Mouse (Mus musculus) lung, embryonic 15.5 days (tissue): ENCODE measurements around the gene Reln. TPM values are rescaled to one million over a fixed set of nuclear protein-coding genes. Genes with fewer than 3 reads are reported as not detected.

ENCODE experiments used
- ATAC-seq: fragments of 200-750 bp; cut with Nextera tagmentation; 2 replicates; pipeline ENCODE4 v1.8.0; 2017; ENCODE audit warnings: moderate number of reproducible peaks, borderline replicate concordance; ENCODE audit not compliant: low FRiP score, low TSS enrichment; ENCODE audit errors: extremely low read depth
- H3K27ac ChIP-seq: fragments of 300-500 bp; sonication (generic); 2 replicates; pipeline ENCODE4 v1.5.1; 2015; ENCODE audit warnings: moderate library complexity, mild to moderate bottlenecking, inconsistent platforms
- H3K27me3 ChIP-seq: fragments of 300-500 bp; sonication (generic); 2 replicates; pipeline ENCODE4 v1.6.1; 2015; ENCODE audit warnings: inconsistent platforms
- H3K36me3 ChIP-seq: fragments of 300-500 bp; sonication (generic); 2 replicates; pipeline ENCODE4 v1.6.1; 2015; ENCODE audit warnings: inconsistent platforms
- H3K4me1 ChIP-seq: fragments of 300-500 bp; sonication (generic); 2 replicates; pipeline ENCODE4 v1.6.1; 2015; ENCODE audit warnings: inconsistent platforms
- H3K4me2 ChIP-seq: fragments of 300-500 bp; sonication (generic); 2 replicates; pipeline ENCODE4 v1.6.1; 2015; ENCODE audit warnings: inconsistent platforms, mild to moderate bottlenecking, moderate library complexity
- H3K4me3 ChIP-seq: fragments of 300-500 bp; sonication (generic); 2 replicates; pipeline ENCODE4 v1.5.1; 2015; ENCODE audit warnings: mild to moderate bottlenecking, inconsistent platforms
- H3K9ac ChIP-seq: fragments of 300-500 bp; sonication (generic); 2 replicates; pipeline ENCODE4 v1.6.1; 2015; ENCODE audit warnings: inconsistent platforms
- H3K9me3 ChIP-seq: fragments of 300-500 bp; sonication (generic); 2 replicates; pipeline ENCODE4 v1.6.1; 2016; ENCODE audit warnings: inconsistent platforms
- WGBS: fragments of 180-500 bp; shearing (Covaris S2); methylation state at CpG from one replicate; pipeline ENCODE4 v1.1.7; 2015; 5-methylcytosine and 5-hydroxymethylcytosine counted together
- polyA plus RNA-seq: library from polyadenylated mRNA; unstranded; fragments of >200 nt; fragmentation: Nextera tagmentation; extraction: Ambion mirVana; gene quantifications from 2 replicates; pipeline ENCODE4 v1.2.1, GENCODE M21; 2015

Gene Reln
- polyA plus RNA-seq, 1 experiment from 2014 or later: 2.4 TPM

DNA sequence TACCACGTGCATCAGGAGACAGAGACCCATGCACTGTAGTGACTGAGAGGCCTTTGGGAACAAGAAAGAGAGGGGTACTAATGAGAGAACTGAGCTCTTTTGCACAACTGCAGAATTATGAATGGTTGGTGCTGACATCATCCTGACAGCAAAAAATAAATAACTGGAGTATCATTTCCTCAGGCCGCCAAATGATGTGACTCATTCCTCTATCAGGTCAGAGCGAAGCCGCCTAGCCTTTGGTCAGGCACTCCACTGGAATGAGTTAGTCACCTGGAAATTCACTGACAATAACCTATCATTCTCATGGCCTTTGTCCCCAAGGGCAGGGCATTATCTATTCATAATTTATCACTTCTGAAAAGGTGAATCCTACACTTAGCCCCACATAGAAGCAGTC lies 202.7 kb downstream of the Reln start:
- Histone ChIP-seq H3K27ac (no peak overlapping the region), H3K4me1 (no peaks in the 10 kb centered on the region), H3K9me3 (no peaks in the 10 kb centered on the region), H3K36me3 (no peaks in the 10 kb centered on the region), H3K9ac (no peak overlapping the region), H3K27me3 (no peaks in the 10 kb centered on the region), H3K4me3 (no peak overlapping the region), H3K4me2 (no peak overlapping the region)
- 38% methylated on average over 4 of the region's 4 CpGs for WGBS
- no peak for ATAC-seq

- H3K4me2 ChIP-seq: no peak overlapping the region
- no peak overlapping the region for H3K27ac ChIP-seq
- H3K9ac ChIP-seq: no peak overlapping the region
- H3K27me3 ChIP-seq: no peaks in the 10 kb centered on the region
- no peaks in the 10 kb centered on the region for H3K36me3 ChIP-seq
- no peak for ATAC-seq
- H3K4me3 ChIP-seq: no peak overlapping the region
- H3K9me3 ChIP-seq: no peaks in the 10 kb centered on the region
- no peaks in the 10 kb centered on the region for H3K4me1 ChIP-seq
- WGBS: 44% methylated on average over 2 of the region's 2 CpGs
These were observed 205.5 kb downstream of the Reln start for GRCm38 (mm10) chr5:22139015-22139414.

DNA sequence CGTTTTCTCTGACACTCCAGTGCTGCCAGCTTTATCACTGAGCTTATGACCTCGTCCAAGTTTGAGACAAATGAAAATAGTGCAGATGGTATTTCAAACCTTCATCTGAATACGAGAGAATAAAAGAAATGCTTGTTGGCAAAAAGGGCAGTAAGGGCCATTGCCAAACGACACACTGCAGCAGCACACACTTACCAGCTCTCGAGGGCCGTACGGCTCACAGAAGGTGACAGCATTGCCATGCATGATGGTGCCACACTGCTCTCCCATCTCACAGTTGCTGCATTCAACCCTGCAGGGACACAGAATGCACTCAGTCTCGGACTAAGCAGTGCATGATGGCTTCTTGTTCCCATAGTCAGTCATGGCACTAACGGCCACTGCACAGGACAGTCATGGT lies 210.1 kb downstream of the Reln start:
- Histone ChIP-seq H3K9ac (no peak overlapping the region), H3K27ac (no peak overlapping the region), H3K9me3 (no peaks in the 10 kb centered on the region), H3K4me1 (no peaks in the 10 kb centered on the region), H3K36me3 (no peaks in the 10 kb centered on the region), H3K4me2 (no peak overlapping the region), H3K27me3 (no peaks in the 10 kb centered on the region), H3K4me3 (no peak overlapping the region)
- ATAC-seq: no peak
- WGBS: 52% methylated on average over 9 of the region's 9 CpGs

DNA sequence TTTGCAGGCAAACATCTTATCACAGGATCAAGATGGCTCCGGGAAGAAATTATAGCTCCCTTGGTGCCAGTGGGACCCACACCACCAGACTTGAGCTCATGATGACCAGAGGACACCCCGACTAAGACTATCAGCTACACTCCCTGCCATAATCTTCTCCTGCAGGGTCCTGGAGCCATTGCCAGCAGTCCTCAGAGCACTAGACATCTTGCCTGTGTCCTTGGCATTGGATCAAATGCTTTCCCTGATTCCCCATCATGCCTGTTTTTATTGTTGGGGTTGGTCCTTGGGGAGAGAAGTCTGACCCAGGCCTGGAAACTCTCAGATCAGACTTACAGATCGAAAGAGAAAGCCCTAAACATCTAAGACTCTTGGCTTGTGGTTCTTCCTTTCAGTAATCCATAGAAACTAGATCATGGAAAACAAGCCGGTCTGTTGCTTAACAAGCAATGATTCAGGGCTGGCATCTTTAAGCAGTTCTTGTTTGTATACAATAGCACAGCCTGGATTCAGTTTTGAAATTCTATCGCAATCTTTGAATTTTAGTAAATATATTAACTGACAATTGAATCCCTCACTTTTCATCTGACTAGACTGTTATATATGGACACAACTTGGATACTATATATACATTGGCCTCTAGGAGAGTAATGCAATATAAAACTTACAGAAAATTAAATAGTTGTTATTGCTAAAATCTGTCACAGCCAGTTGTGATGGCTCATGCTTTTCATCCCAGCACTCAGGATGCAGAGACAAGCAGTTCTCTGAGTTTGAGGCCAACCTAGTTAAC lies 212.6 kb downstream of the Reln start:
- H3K9me3 ChIP-seq: no peaks in the 10 kb centered on the region
- H3K27ac ChIP-seq: 0 out of 2 replicates have a peak overlapping the region, but pooled peaks have one; percentile 19
- H3K4me3 ChIP-seq: no peak overlapping the region
- no peaks in the 10 kb centered on the region for H3K36me3 ChIP-seq
- H3K4me2 ChIP-seq: no peak overlapping the region
- H3K27me3 ChIP-seq: no peaks in the 10 kb centered on the region
- H3K9ac ChIP-seq: no peak overlapping the region
- peak; percentile 52; the same call in 1 of the 2 replicates for ATAC-seq
- WGBS: 61% methylated on average over 5 of the region's 5 CpGs
- H3K4me1 ChIP-seq: no peaks in the 10 kb centered on the region

GRCm38 (mm10) chr5:22127583-22127982 lies 216.9 kb downstream of the Reln start:
- no peak for ATAC-seq
- no peak overlapping the region for H3K4me3 ChIP-seq
- H3K4me2 ChIP-seq: no peak overlapping the region
- no peak overlapping the region for H3K9ac ChIP-seq
- no peaks in the 10 kb centered on the region for H3K9me3 ChIP-seq
- no peaks in the 10 kb centered on the region for H3K36me3 ChIP-seq
- no peak overlapping the region for H3K27ac ChIP-seq
- H3K27me3 ChIP-seq: no peaks in the 10 kb centered on the region
- H3K4me1 ChIP-seq: no peaks in the 10 kb centered on the region

- Histone ChIP-seq H3K9ac (no peak overlapping the region), H3K9me3 (no peaks in the 10 kb centered on the region), H3K27ac (no peak overlapping the region), H3K4me2 (no peak overlapping the region), H3K4me3 (no peak overlapping the region), H3K27me3 (no peaks in the 10 kb centered on the region), H3K4me1 (no peaks in the 10 kb centered on the region), H3K36me3 (no peaks in the 10 kb centered on the region)
- 35% methylated on average over 1 of the region's 1 CpGs for whole genome bisulfite sequencing
- no peak for ATAC-seq
These were observed 225.2 kb downstream of the Reln start for GRCm38 (mm10) chr5:22119296-22119695.

- ATAC-seq: no peak
- no peak overlapping the region for H3K4me3 ChIP-seq
- no peak overlapping the region for H3K9ac ChIP-seq
- H3K4me1 ChIP-seq: no peaks in the 10 kb centered on the region
- no peak overlapping the region for H3K4me2 ChIP-seq
- no peak overlapping the region for H3K27ac ChIP-seq
- WGBS: 55% methylated on average over 6 of the region's 6 CpGs
- H3K9me3 ChIP-seq: no peaks in the 10 kb centered on the region
- H3K36me3 ChIP-seq: no peaks in the 10 kb centered on the region
- no peaks in the 10 kb centered on the region for H3K27me3 ChIP-seq
These were observed 226.0 kb downstream of the Reln start for GRCm38 (mm10) chr5:22118456-22118855.

GRCm38 (mm10) chr5:22116922-22117321 lies 227.6 kb downstream of the Reln start:
- Histone ChIP-seq H3K27ac (no peak overlapping the region), H3K9me3 (no peaks in the 10 kb centered on the region), H3K4me2 (no peak overlapping the region), H3K4me1 (no peaks in the 10 kb centered on the region), H3K36me3 (no peaks in the 10 kb centered on the region), H3K27me3 (no peaks in the 10 kb centered on the region), H3K9ac (no peak overlapping the region), H3K4me3 (no peak overlapping the region)
- 62% methylated on average over 9 of the region's 9 CpGs for WGBS
- no peak for ATAC-seq

- no peak overlapping the region for H3K4me2 ChIP-seq
- no peaks in the 10 kb centered on the region for H3K9me3 ChIP-seq
- no peak overlapping the region for H3K9ac ChIP-seq
- ATAC-seq: no peak
- no peaks in the 10 kb centered on the region for H3K27me3 ChIP-seq
- H3K36me3 ChIP-seq: no peaks in the 10 kb centered on the region
- 55% methylated on average over 9 of the region's 9 CpGs for WGBS
- no peak overlapping the region for H3K4me3 ChIP-seq
- H3K4me1 ChIP-seq: no peaks in the 10 kb centered on the region
- H3K27ac ChIP-seq: no peak overlapping the region
These were observed 237.6 kb downstream of the Reln start for GRCm38 (mm10) chr5:22106811-22107485.

GRCm38 (mm10) chr5:22094984-22095383 lies 249.5 kb downstream of the Reln start:
- Histone ChIP-seq H3K4me2 (no peak overlapping the region), H3K9ac (no peak overlapping the region), H3K36me3 (no peaks in the 10 kb centered on the region), H3K4me1 (no peaks in the 10 kb centered on the region), H3K4me3 (no peak overlapping the region), H3K27ac (no peak overlapping the region), H3K27me3 (no peaks in the 10 kb centered on the region), H3K9me3 (no peaks in the 10 kb centered on the region)
- ATAC-seq: no peak
- 83% methylated on average over 5 of the region's 5 CpGs for WGBS

DNA sequence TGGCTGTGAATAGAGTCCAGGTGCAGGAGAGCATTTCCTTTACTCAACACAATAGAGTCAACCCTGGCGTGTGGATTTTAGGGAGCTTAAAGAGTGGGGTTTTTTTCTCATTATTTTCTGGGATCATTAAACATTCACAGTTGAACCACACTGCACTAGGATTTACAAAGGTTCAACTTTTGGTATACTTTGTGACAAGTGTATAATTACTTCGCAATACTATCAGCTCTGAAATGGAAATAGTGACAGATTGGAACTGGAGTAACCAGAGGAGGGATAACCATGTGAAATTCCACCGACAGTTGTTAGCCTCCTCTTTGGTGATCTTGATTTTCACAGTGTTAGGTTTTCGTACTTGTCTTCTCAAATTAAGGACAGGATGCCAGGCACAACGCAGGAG lies 250.5 kb downstream of the Reln start:
- H3K9me3 ChIP-seq: no peaks in the 10 kb centered on the region
- H3K27ac ChIP-seq: no peak overlapping the region
- WGBS: 83% methylated on average over 5 of the region's 5 CpGs
- H3K9ac ChIP-seq: no peak overlapping the region
- no peaks in the 10 kb centered on the region for H3K4me1 ChIP-seq
- H3K4me3 ChIP-seq: no peak overlapping the region
- H3K27me3 ChIP-seq: no peaks in the 10 kb centered on the region
- ATAC-seq: no peak
- H3K4me2 ChIP-seq: no peak overlapping the region
- H3K36me3 ChIP-seq: no peaks in the 10 kb centered on the region

DNA sequence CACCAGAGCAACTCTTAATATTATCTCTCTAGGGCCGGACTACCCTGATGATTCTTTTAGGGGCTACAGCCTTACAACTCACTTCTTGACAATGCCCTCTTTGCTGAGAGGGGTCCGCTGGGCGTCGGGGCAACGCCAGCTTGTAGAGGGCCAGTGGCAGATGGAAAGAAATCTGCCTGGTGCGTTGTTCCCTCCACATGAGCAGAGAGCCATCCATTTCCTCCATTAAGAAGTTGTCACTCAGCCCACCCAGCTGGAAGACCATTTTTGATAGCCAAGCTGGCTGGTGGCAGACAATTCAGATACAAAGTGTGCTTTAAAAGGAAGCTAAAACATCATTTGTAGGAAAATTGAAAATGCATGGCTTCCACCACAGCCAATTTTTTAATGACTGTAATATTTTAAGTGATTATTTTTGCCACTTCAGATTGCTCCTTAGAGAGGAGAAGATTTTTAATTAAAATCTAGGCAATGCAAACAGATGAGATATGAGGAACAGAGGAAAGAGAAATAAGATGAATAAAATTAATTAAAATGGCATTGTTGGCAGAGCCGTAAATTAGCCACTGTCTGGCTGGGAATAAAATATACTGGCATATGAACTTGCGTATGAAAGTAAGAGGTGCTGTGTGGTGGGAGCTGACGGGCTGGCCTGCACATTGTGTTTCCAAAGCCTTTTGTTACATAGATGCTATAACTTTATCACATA lies 251.2 kb downstream of the Reln start:
- no peak for ATAC-seq
- H3K27me3 ChIP-seq: no peaks in the 10 kb centered on the region
- H3K9me3 ChIP-seq: no peaks in the 10 kb centered on the region
- H3K4me3 ChIP-seq: no peak overlapping the region
- H3K4me2 ChIP-seq: no peak overlapping the region
- WGBS: 73% methylated on average over 9 of the region's 9 CpGs
- no peaks in the 10 kb centered on the region for H3K36me3 ChIP-seq
- no peak overlapping the region for H3K9ac ChIP-seq
- H3K27ac ChIP-seq: no peak overlapping the region
- H3K4me1 ChIP-seq: no peaks in the 10 kb centered on the region
